Mouse (Mus musculus) naive thymus-derived CD4-positive, alpha-beta T cell, adult 2 months (primary cell): ENCODE data around the gene Rcn2.
A peak's percentile ranks its signal among the peaks of the same experiment; 100 is the strongest.

ENCODE experiments used
- DNase-seq: peaks from one replicate; pipeline ENCODE4 v3.0.0-alpha.2; 2011; ENCODE audit warnings: low read depth

The Rcn2 gene

DNA sequence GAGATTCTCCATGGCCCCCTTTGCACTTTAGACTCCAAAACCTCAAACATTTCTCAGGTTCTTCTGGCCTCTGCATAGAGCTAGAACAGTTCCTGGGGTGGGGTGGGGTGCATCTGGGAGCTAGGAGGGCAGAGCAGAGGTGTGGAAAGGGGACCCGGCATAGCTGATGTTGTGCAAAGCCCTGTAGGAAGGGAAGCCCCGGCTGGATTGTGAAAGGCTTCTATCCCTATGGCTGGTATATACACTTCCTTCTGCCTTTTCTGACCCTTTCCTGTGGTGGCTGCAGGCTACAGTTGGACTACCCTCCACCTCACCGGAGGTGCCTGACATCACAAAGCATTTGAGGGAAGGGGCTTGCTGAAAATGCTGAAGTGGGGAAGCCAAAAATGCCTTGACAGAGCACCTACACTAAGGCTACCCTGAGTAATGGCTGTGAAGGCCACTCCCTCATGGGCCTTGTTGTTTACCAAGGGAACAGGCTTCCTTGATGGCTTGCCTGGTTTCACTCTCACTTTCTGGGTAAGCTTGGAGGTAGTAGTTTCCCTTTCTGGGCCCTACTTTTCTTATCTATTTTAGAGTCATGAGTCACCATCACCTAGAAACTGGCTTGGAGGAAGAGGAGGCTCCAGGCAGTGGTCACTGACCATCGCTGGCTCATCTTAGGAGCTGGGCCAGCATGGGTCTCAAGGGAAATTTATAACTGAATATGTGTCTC is 56.1 kb downstream of the Rcn2 start:
- peak; percentile 41 for DNase-seq

DNA sequence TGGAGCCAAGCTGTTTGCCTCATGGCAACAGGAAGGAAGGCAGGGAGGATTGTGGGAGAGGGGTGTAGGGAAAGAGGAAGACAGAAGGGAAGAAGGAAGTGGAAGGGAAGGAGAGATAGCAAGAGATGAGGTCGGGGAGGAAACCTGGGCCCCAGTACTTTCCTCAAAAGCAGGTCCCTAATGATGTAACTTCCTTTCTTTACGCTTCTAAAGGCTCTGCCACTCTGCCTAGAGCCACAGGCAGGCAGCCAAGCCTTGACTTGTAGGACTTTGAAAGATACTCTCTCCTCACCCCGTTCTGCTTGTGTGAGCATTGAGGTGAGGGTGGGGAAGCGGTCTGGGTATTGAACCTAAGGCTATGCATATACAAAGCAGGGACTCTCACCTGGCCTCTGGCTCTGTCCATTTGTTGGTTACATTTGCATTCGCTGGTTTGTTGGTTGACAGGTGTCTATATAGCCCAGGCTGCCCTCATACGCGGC is 58.4 kb downstream of the Rcn2 start:
- peak; percentile 59 for DNase-seq

DNA sequence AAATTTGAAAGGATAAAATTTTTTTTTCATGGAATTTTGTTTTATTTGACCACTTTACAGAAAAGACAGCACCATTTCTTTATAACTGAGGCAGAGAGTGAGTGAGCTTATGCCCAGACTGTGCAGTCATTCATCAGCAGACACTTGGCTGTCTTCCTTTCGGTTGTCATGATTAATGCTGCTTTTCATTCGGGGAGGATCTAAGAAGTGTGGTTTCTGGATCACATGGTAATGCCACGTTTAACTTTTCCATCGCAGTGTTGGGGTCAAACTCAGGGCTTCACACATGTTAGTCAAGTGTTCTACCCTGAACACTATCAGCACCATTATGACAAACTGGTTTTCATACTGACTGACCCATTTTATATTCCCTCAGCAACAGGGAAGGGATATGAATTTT is 59.4 kb downstream of the Rcn2 start:
- no peak for DNase-seq

DNA sequence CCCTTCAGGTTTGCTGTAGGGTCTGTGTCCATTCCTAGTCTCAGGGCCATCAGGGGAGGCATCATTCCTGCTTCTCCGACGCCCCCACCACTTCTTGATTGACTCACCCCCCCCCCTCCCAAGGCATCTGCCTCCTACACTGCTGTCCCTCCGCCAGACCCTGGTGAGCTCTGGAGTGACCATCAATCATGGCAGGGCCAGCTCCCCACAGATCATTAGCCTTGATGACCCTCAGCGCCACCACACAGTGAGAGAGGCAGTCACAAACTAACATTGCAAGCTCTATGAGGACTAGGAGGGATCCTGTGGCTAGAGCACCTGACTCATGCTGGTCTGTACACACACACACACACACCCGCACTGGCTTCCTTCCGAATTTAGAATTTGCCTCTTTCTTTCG is 63.3 kb downstream of the Rcn2 start:
- no peak for DNase-seq

DNA sequence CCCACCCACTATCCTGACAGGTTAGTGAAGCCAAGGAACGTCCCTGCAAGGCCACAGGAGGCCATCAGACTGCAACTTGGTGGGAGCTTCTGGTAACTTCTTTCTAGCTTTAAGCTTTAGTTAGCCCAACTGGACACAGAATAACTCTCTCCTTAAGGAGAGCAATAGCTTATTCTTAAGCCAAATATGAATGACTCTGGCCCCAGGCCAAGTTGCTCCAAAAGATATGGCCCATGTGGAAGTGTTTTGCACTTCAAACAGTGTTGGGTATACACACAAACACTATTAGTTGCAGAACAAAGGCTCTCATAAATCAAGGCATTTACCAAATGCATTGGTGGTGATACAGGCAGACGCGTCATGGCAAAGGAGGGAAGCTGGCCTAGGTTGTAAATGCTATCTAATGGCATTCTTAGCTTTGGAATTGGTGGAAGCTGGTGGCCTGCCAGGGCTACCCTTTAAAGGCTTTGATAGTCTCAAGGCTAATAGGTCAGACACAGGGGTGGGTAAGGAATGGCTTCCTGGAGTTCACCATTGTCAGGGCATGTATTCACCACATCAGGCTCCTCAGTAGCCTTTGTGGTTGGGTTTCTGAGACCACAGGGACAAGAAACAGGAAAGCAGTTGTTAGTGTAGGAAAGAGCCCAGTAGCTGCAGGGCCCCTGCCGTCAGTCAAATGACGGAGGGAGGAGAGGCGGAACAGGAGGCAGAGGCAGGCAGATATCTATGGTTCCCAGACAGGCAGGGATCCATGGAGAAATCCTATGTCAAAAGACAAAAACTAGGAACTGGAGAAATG is 64.8 kb downstream of the Rcn2 start:
- no peak for DNase-seq

DNA sequence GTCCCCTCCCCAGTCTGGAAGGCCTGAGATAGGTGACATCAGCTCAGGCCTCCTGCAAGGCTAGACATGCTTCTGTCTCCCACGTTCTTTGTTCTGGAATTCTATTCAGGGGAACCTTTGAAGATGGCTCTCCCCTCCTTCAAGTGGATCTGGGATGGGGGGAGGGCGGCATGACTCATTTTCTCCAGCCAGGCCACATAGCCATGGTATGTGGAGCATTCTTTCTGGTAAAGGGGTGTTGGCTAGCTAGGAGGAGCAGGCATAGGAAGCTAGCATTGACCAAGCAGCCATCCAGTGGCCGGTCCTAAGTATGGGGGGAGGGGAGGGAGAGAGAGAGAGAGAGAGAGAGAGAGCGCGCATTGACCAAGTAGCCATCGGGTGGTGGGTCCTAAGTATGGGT is 65.9 kb downstream of the Rcn2 start:
- no peak for DNase-seq

DNA sequence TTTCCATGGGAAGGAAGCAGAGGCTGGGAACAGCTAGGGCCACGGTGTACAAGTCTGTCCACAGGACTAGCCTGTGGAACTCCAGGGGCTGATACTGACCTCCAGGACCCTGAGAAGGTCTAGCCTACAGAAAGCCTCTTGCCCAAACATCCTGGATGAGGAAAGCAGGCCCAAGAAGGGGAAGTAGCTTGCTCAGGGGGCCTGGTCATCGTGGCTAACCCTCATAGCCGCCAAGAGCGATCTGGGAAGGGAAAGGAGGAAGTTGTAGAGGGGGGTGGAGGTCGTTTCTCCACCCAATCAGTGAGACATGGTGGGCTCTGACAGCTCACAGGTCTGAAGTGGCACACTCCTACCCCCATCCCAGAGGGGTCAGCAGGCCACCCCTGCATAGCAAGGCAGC is 66.5 kb downstream of the Rcn2 start:
- no peak for DNase-seq
